Mouse (Mus musculus) B cell, adult 2 months (primary cell): ENCODE results near the gene Cyb5r1.
A peak's percentile ranks its signal among the peaks of the same experiment; 100 is the strongest.
"Not testable (repeated sequence)": the region's sequence is repeated elsewhere in the genome, so short reads cannot be mapped to it uniquely, and the experiment has no call there.

ENCODE experiments used
- DNase-seq, 2 experiments: peaks; one replicate each; pipeline ENCODE4 v3.0.0; 2022

Gene Cyb5r1

DNA sequence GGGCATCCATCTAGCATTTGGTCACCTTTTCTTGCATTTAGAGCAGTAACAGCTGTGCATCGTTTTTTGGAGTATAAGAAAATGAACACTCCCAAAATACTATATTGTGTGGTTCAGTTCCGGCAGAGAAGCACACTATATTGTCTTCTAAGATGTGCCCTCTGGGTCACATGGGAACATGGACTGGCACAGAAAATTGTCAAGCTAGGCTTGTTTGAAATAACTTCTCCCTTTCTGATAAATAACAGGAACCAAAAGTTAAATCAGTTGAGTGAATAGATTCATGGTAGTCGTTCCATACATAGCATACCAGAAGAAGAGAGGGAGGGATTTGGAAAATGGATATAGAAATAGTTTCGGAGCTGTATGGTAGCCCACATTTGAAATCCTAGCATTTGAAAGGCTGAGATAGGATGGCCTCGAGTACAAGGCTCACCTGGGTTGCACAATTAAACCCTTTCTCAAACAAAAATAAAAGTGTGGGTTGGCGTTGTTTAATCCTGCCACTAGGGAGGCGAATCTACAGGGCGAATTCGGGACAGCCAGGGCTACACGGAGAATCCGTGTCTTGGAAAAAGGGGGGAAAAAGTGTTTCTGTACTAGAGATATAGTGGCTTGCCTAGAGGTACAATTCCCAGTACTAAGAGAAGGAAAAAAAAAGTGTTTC lies 9.3 kb downstream of the Cyb5r1 start:
- no peak for DNase-seq

DNA sequence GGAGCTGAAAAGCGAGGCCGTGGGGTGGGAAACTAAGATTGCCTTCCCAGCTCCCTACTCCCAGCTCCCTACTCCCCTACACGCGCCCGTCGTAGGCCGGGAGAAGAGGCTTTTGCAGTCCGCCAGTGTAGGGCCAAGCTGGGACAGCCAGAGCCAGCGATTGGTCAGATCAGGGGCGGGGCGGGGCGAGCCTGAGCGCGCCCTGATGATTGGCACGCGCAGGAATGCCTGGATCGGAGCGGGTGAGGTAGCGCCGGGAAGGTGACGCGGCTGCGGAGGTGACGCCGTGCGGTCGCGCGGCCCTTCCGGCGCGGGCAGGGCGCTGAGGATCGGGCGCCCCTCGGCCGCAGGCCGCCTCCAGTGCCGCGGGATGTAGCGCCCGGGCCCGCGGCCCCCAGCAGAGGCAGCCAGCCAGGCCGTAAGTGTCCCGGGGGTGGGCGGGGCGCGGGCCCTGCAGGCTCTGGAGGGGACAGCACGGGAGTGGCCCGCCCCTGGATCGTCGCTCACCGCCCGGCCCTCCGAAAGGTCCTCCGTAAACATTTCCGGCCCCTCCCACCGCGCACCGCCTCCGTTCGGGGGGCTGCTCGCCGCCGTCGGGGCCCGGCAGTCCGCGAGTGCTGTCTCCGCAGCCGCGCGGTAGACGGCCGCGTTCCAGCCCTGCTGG lies 9.9 kb downstream of the Cyb5r1 start, which contains the start of gene Adipor1:
Adipor1 (plus strand) TSS at position 211 of the 664 bp plus-strand sequence.
- peak; percentile 92 to 93 for DNase-seq

DNA sequence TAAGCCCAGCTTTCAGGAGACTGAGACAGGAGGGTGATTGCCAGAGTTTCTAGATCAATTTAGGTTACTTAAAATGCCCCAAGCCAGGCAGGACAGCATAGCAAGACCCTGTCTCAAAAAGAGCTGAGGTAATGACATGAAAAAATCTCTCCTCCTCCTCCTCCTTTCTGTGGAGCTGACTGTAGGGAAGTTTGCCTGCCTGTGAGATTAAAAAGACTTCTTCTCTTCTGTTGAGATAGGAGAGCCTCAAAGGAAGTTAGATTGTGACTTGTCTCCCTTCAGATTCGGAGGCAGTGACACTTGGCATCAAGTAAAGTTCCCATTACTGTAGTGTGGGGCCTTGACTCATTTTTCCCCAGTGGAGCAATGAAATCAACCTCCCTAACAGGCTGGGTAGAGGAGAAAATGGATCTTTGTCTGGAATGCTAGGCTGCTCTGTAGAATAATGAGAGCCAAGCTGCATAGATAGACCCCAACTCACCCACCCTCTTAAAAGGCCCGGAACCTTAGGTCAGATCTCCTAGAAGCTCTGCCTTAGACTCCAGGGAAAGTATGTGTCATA lies 13.1 kb downstream of the Cyb5r1 start:
- no peak for DNase-seq

DNA sequence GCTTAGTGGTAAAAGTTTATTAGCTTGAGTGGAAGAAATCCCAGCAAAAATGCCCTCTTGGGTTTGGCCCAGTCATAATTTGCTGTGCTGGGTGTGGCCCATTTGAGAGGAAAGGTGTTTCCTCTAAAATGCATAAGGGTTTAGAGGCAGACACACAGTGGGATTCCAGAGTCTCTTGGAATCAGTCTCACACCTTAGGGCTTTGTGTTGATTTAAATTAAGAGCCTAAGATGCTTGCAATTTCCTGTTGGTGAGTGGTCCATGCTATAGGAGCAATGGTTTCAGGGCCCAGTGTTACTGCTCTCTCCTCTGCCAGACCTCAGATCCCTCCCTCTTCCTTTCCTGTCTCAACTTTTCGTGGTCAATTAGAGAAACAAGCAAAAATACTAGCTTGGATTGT lies 13.8 kb downstream of the Cyb5r1 start:
- no peak for DNase-seq

DNA sequence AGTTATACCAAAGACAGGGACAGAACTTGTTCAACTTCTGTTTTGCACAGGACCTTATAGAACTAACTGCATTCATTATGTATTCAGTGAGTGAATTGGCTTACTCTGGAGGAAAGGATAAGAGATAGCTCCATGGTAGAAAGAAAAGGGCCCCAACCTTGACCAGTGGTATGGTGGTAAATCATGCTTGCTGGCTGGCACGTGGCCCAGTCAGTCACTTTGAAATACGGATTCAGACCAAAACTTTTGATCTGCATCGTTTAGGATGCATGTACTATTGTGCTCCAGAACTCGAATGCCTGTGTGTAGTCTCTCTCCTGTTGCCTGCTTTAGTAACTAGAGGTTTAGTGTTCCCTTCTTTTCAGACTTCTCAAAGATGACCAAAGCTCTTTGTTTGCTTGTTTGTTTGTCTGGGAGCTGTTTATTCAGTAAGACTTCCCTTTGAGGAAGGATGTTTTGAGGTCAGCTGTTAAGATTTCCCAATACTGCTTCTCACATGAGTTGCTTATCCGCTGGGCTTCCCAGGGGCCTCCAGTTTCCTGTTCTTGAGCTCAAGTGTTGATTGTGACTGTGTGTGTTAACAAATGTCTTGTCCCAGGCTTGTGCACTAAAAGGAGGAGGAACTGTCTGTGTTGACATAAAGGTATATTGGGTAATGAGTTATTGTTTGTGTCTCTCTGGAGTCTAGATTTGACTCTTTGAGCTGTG lies 14.5 kb downstream of the Cyb5r1 start:
- DNase-seq = no peak

DNA sequence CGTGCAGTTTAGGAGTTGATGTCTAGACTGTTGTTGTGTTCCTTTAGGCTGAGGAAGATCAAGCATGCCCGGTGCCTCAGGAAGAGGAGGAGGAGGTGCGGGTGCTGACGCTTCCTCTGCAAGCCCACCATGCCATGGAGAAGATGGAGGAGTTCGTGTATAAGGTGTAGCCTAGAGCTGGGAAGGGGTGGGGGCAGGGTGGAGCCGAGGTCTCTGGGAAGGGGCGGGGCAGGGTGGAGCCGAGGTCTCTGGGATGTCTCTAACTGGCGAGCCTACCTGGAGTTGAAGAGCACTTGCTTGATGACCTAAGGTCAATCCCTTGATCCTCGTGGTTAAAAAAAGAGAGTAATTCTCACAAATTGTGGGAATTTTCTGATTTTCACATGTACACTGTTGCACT lies 18.6 kb downstream of the Cyb5r1 start:
- DNase-seq = no peak

DNA sequence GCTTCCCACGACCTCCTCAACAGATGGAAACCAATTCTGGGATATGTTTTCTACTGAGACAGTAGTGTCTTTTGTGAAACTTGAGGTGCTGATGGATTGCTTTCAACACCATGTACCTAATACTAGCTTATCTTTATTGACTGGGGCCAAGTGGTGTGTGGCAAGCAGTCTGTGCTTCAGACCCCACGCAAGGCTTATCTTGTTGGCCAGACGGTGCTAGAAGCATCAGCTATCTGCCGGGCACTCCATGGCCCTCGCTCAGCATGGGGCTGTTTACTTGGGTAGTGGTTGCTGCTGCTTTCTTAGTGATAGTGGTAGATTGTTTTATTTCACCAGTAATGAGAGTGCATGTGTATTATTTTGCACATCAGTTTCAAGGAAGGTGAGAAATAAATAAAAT lies 20.9 kb downstream of the Cyb5r1 start:
- no peak for DNase-seq

DNA sequence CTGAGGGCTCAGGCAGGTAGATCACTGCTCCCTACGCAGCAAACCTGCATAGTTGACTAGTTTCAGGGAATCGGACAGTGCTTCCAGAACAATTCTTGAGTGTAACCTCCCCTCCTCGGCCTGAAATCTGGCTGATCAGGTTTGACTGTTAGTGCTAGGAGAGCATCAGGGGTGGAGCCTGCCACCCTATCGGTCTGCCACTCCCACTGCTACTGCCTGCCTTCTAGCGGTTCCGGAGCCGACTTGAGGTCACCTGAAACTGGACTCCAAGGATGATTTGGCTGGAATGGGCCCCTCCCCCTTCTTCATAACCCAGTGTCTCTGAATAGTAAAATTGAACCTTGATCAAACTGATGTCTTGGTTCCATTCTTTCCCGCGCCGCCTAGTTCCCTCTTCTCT lies 27.6 kb downstream of the Cyb5r1 start:
- DNase-seq = no peak

DNA sequence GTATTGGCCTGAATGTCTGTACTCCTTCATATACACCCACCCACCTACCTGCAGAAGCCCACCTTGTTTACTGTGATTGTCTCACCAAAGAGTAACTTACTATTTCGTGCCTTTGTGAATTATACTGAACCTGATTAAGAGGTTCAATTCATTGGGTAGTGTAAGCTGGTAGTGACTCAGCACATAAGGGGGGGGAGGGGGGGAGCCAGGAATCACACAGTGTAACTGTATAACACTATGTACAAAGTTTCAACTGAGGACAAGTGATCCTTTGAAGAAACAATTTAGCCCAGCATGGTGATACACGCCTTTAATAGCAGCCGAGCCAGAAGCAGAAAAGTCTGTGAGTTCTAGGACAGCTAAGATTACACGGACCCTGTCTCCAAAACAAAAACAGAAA lies 28.1 kb downstream of the Cyb5r1 start:
- no peak for DNase-seq

DNA sequence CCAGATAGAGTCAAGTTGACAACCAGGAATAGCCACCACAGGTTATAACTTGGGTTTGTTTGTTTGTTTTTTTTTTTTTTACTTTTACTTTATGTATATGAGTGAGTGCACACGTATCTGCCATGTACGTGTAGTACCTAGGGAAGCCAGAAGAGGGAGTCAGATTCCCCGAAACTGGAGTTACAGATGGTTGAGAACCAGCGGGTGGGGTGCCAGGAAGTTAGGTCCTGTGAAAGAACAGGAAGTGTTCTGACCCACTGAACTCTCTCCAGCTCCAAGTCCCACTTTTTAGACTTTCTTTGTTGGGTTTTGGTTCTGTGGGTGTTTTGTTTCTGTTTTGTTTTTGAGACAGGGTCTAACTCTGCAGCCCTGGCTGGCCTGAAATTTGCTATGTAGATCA lies 30.1 kb downstream of the Cyb5r1 start:
- DNase-seq = peak; percentile 53 to 56

DNA sequence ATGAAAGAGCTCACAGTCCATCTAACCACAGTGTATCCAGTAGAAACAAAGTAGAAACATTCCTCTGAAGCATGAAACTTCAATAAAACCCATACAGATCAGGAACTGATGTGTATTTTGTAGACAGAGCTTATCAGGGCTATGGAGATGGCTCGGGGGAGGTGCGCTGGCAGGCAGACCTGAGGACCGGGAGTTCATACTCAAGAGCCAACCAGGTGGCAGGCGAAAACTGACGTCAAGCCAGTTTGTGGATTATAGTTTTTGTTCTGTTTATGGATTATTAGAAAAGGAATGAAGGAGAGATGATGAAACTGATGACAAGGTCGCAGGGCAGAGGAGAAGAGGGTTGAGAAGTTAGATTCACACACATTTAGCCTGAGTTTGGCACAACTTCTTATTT lies 35.1 kb downstream of the Cyb5r1 start:
- DNase-seq = no peak

DNA sequence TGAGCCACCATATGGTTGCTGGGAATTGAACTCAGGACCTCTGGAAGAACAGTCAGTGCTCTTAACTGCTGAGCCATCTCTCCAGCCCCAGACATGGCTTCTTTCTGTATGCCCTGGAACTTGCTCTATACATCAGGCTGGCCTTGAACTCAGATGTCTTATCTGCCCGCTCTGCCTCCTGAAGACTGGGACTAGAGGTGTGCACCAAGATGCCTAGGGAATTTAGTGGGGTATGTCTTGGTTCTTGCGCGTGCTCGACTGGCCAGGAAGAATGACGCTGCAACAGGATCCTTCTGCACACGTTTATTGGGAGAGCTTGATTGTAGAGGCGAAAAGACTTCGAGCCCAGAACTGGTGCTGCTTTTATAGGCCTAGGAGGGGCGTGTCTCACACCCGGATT lies 36.4 kb downstream of the Cyb5r1 start:
- DNase-seq = not testable (repeated sequence)

DNA sequence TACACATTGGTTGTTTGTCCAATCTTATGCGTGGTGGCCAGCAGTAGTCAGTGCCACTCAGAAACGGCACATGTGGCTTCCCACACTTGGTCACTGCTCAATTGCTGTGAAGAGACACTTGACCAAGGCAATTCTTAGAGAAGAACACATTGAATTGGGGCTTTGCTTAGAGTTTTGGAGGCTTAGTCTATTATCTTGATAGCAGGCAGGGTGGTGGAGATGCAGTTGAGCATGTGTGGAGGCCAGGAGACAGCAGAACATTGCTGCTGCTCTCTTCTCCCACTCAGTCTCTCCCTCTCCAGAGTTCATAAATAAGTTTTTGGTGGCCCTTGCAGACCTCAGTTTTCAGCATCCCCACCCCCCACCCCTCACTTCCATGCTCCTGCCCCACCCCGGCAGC lies 37.0 kb downstream of the Cyb5r1 start:
- no peak for DNase-seq

DNA sequence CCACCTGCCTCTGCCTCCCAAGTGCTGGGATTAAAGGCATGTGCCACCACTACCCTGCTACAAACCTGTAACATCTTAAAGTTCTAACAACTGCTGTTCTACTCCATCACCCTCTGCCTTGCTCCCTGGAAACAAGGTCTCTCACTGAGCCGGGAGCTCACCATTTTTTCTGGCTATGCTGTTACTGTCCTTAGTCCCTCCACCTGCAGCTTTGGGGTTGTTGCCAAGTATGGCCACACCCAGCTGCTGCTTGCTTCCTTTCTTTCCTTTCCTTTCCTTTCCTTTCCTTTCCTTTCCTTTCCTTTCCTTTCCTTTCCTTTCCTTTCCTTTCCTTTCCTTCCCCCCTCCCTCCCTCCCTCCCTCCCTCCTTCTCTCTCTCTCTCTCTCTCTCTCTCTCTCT lies 37.9 kb downstream of the Cyb5r1 start:
- DNase-seq = not testable (repeated sequence)

DNA sequence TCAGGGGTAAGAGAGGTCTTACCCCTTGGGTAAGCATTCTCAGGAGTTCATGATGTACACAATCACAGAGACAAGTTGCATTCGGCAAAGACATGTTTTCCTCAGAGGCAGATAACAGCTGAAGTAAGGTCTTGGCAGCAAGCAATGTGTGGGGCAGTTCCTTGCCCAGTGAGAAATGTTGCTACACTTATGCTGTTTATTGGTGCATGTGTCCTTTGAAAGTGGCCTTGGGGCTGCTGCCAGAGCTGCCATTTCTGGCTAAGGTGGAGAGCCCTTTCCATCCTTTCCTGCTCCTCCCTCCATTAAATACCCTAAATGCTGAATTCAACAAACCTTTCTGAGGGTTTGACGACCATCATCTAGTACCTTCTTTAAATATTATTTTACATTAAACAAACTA lies 40.1 kb downstream of the Cyb5r1 start:
- DNase-seq = no peak

DNA sequence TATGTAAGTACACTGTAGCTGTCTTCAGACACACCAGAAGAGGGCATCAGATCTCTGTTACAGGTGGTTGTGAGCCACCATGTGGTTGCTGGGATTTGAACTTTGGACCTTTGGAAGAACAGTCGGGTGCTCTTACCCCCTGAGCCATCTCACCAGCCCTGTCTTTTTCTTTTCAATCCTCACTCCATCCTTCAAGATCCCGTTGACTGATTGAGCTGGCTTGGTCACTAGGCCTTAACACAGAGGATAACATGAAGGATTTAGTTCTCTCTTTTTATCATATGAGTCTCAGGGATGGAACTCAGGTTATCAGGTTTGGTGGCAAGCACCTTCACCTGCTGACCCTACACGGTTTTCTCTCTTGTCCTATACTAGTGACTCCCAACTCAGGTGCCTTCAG lies 43.2 kb downstream of the Cyb5r1 start:
- DNase-seq = not testable (repeated sequence)

DNA sequence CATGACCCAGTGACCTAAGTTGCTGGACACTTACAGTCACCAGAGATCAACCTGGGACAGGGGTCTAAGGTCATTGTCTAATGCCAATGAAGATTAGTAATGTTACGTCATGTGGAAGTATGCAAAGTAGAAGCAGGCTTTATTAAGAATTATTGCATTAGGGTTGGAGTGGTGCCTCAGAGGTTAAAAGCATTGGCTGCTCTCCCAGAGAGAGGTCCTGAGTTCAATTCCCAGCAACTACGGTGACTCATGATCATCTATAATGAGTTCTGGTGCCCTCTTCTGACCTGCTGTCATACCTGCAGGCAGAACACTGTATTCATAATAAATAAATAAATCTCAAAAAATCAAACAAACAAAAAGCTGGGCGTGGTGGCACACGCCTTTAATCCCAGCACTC lies 44.8 kb downstream of the Cyb5r1 start:
- no peak for DNase-seq

DNA sequence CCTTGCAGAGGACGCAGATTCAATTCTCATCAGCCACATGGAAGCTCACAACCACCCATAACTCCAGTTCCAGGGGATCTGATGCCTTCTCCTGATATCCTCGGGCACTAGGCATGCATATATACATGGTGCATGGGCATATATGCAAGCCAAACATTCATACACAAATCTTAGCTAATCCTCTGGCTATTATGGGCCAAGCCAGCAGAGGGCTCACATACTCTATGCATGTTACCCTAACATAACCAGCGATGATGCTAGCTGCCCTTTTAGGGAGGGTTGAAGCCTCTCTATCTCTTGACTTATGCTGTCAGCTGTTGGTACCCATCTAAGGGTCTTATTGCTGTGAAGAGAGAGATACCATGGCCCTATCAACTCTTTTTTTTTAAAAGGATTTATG lies 45.6 kb downstream of the Cyb5r1 start:
- peak; percentile 67 to 69 for DNase-seq

DNA sequence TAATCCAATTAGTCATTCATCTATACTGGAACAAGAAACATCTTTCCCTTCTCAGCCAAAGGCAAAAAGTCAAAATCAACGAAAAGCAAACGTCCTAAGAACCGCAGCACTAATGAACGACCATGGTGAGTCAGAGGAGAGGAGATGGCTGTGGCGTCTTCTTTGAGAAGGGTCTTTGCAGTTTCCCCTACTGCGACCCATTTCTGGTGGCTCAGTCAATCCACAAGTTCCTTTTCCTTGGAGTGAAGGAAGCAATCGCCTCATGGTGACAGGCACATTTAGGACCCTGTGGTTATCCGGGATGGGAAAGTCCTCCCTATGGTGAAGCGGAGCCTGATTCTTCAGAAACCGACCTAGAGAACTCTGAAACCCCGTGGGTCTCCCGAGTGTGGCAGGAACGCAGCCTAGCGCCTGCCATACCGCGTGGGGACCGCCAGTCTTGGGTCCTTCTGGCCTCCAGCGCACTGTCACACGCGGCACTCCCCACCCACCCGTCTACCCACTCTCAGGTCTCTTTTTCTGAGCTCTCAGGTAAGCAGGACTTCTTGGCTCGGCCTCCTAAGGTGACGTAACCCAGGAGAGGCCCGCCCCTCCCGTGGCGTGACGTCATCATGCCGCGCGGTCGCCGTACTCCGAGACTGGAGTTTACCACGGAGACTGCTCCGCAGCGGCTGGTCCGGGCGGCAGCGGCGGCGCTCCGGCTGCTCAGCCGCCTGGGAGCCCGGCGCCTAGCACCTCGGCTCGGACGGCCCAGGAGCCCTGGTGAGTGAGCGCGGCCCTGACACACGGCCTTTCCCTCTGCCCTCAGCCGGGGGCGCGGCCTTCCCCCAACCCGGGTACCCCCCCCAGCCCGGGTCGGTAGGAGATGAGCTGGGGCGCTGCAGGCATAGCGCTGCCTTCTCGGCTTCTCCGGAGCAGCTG lies 49.8 kb downstream of the Cyb5r1 start, which contains the start of gene Klhl12:
Klhl12 (plus strand) TSS at position 628 of the 921 bp plus-strand sequence.
- DNase-seq = peak; percentile 99

DNA sequence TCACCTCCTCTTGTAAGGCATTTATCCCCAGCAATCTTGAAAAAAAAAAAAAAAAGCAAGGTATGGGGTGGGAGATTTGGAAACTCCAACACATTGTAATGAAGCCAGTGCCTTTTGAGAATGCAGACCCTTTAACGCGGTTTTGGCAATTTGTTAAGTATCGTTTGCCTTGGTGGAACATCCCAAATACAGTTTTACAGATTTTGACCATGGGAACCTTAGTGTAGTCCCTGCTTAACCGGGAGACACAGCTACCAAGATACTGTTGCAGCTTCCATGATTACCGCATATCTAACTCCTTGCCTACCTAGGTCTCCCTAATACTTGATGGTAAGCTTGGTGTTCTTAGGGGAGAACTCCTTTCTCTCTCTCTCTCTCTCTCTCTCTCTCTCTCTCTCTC lies 50.7 kb downstream of the Cyb5r1 start:
- DNase-seq = no peak

DNA sequence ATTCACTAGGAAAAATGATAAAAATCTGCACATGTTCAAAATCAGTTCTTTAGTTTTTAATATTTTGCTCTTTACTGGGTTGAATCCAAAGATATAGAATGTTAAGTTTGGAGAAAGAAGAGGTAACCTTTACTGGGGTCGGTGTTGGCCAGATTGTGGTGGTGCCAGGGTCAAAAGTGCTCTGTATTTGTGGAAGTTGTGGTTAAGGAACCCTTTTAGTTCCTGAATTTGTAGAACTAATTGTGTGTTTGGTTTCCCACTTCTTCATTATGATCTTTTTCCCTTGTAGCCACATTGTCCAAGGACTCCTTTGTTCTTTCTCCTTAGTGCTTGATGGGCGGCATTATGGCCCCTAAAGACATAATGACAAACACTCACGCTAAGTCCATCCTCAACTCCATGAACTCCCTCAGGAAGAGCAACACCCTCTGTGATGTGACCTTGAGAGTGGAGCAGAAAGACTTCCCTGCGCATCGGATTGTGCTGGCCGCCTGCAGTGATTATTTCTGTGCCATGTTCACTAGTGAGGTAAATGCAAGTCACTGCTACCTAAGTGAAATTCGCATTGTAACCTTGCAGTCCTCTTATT lies 52.9 kb downstream of the Cyb5r1 start:
- no peak for DNase-seq
